Mouse (Mus musculus) limb, embryonic 14.5 days (tissue): ENCODE measurements around the gene Slc6a9. TPM values are rescaled to one million over a fixed set of nuclear protein-coding genes. Genes with fewer than 3 reads are reported as not detected.
A peak's percentile ranks its signal among the peaks of the same experiment; 100 is the strongest.

Source experiments
- ATAC-seq: fragments of 200-750 bp; cut with Nextera tagmentation; 2 replicates; pipeline ENCODE4 v1.8.0; 2017; ENCODE audit warnings: low read depth, moderate number of reproducible peaks, moderate TSS enrichment; ENCODE audit not compliant: low FRiP score
- DNase-seq: peaks from one replicate; pipeline ENCODE4 v3.0.0-alpha.2; 2015; ENCODE audit warnings: low spot score
- H3K27ac ChIP-seq: fragments of 300-500 bp; sonication (generic); replicated peaks from 2 replicates; pipeline ENCODE4 v1.5.1; 2014; ENCODE audit warnings: low read depth, mild to moderate bottlenecking, low read length, moderate library complexity, mixed read lengths
- H3K27me3 ChIP-seq: fragments of 300-500 bp; sonication (generic); 2 replicates; pipeline ENCODE4 v1.6.1; 2014; ENCODE audit warnings: low read length, mixed read lengths; ENCODE audit not compliant: control insufficient read depth, insufficient read depth
- H3K36me3 ChIP-seq: fragments of 300-500 bp; sonication (generic); 2 replicates; pipeline ENCODE4 v1.6.1; 2014; ENCODE audit warnings: mild to moderate bottlenecking, low read length, moderate library complexity, mixed read lengths; ENCODE audit not compliant: control insufficient read depth, insufficient read depth
- H3K4me1 ChIP-seq: fragments of 300-500 bp; sonication (generic); 2 replicates; pipeline ENCODE4 v1.6.1; 2014; ENCODE audit warnings: antibody characterized with exemption, low read length, mixed read lengths; ENCODE audit not compliant: control insufficient read depth, insufficient read depth
- H3K4me2 ChIP-seq: fragments of 300-500 bp; sonication (generic); replicated peaks from 2 replicates; pipeline ENCODE4 v1.6.1; 2014; ENCODE audit warnings: low read depth, mild to moderate bottlenecking, low read length, moderate library complexity; ENCODE audit not compliant: severe bottlenecking
- H3K4me3 ChIP-seq: fragments of 300-500 bp; sonication (generic); replicated peaks from 2 replicates; pipeline ENCODE4 v1.5.1; 2014; ENCODE audit warnings: low read length
- H3K9ac ChIP-seq: fragments of 300-500 bp; sonication (generic); 2 replicates; pipeline ENCODE4 v1.6.1; 2014; ENCODE audit warnings: mild to moderate bottlenecking, low read depth, low read length, moderate library complexity; ENCODE audit not compliant: severe bottlenecking
- H3K9me3 ChIP-seq: fragments of 300-500 bp; sonication (generic); 2 replicates; pipeline ENCODE4 v1.6.1; 2016; ENCODE audit warnings: low read length; ENCODE audit not compliant: control insufficient read depth
- POLR2A ChIP-seq: fragments of 200-500 bp; IDR thresholded peaks from 2 replicates; pipeline ENCODE4 v1.8.0; 2012; ENCODE audit warnings: inconsistent platforms, mild to moderate bottlenecking, moderate library complexity, borderline replicate concordance; ENCODE audit not compliant: insufficient read depth, insufficient read length; ENCODE audit errors: extremely low read depth
- WGBS: fragments of 180-500 bp; shearing (Covaris S2); extraction: QIAGEN DNeasy Blood & Tissue Kit; methylation state at CpG from one replicate; pipeline ENCODE4 v1.1.7; 2014; 5-methylcytosine and 5-hydroxymethylcytosine counted together
- polyA plus RNA-seq, 2 experiments: library from polyadenylated mRNA; depleted of rRNA in 1 of 2; stranded (reverse) in 1 of 2; unstranded in 1 of 2; fragments of >200 nt; fragmentation: Nextera tagmentation in 1 of 2; extraction: Ambion mirVana in 1 of 2; gene quantifications; 2 replicates each; pipeline versions ENCODE4 v1.2.1 to v1.2.3; 2012 to 2014

Slc6a9 gene
- polyA plus RNA-seq, 2 experiments: 9.7 to 30.1 TPM

DNA sequence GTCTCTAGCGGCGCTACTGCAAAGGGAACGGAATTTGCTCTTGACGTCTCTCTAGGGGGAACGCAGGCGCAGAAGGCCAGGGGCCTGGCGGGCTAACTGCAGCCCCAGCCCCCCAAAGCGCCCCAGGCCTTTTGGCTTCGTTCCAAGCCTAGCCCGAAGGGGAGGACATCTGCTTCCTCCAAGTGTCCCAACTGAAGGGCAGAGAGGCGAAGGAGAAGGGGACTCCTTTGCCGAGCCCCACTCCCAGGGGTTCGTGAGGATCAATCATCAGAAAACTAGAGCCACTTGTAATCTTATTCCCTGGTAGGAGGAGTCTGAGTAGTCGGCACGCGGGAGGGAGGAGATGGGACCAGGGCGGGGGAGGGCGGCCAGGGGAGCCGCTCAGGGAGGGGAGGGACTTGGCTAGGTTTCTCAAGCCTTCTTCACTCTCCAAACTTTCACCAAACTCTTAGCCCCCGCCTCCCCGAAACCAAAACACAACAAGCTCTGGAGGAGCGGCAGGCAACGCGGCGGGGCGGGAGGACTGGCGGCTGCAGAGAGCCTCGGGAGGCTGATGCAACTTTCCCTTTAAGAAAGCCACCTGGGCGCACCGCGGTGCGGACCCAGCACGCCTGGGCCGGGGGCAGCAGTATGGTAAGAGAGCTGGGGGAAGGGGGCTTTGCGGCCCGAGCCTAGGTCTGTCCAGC is 682 bp downstream of the Slc6a9 start:
- no peaks in the 10 kb centered on the region for H3K9me3 ChIP-seq
- WGBS: 2% methylated on average over 32 of the region's 36 CpGs
- peak overlapping the region; percentile 71 for H3K9ac ChIP-seq

DNA sequence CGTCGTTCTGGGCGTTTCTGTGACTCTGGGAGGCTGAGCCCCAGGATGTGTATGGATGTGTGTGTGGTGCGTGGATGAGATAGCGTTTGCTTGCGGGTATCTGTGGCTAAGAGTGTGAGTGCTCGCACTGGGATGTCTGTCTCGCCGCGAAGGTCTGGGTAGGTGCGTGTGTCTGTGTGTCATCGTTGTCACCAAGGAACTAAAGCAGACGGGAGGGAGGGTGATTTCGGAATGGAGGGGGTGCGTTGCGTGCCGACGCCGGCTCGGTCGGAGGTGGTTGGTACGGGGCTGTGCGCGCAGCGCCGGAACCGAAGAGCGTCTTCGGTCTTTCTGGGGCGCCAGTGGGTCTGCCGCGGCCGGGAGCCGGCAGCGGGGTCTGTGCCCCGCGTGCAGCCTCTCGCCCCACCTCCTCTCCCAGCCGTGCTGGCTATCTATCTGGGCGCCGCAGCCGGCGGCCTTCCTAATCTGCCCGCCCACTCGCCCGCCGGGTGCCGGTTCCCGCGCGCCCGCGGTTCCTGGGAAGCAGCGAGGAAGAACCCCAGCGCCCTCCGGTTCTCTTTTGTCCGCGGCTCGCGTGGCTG is 1.3 kb downstream of the Slc6a9 start:
- Histone ChIP-seq H3K9me3 (no peaks in the 10 kb centered on the region), H3K4me3 (peak overlapping the region; percentile 78), H3K4me1 (peaks cover 13% of the 10 kb centered on the region), H3K36me3 (0 out of 2 replicates have a peak, but pooled peaks cover 4% of the 10 kb centered on the region), H3K9ac (peak overlapping the region; percentile 71), H3K27me3 (no peaks in the 10 kb centered on the region), H3K4me2 (peak overlapping the region; percentile 80), H3K27ac (peak overlapping the region; percentile 87)
- peak; percentile 6 for DNase-seq
- ATAC-seq: peak; percentile 7
- 0% methylated on average over 46 of the region's 60 CpGs for WGBS
- TF ChIP-seq POLR2A: no peak

More for the DNA sequence above, 682 bp downstream of the Slc6a9 start:
- Histone ChIP-seq H3K4me1 (peaks cover 13% of the 10 kb centered on the region), H3K27ac (peak overlapping the region; percentile 87), H3K4me2 (peak overlapping the region; percentile 80), H3K36me3 (no peaks in the 10 kb centered on the region), H3K27me3 (no peaks in the 10 kb centered on the region), H3K4me3 (peak overlapping the region; percentile 78)
- peak; percentile 66 for ATAC-seq
- 0 out of 2 replicates have a peak, but pooled peaks have one; percentile 50 for TF ChIP-seq POLR2A
- DNase-seq: peak; percentile 91

DNA sequence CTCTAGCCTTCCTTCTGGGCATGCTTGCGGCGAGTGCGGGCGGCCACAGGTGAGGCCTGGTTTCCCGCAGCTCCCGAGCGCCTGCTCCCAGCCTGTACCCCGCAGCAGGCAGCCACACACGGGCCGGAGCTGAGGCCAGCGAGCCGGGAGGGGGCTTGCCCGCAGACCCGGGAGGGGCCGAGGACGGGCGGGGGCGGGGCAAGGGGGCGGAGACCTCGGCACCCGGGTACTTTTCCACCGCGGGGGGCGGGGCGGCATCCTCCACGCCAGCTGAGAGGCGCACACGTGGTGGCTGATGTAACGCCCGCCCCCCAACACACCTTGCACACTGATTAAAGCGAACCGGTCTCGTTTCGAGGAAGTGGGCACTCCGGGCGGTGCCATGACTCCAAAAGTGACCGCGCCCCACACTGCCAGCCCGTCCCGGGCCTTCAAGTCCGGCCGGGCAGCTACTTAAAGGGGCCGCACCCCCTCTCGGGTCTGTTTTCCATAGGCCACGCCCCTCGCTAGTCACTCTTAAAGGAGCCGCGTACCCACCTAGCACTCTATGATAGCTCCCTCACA is 2.0 kb downstream of the Slc6a9 start:
- TF ChIP-seq POLR2A: no peak
- peaks cover 13% of the 10 kb centered on the region for H3K4me1 ChIP-seq
- WGBS: under 1% methylated on average over 45 of the region's 48 CpGs
- peak; percentile 89 for DNase-seq
- ATAC-seq: peak; percentile 91
- peak overlapping the region; percentile 87 for H3K27ac ChIP-seq
- no peaks in the 10 kb centered on the region for H3K9me3 ChIP-seq
- H3K4me2 ChIP-seq: peak overlapping the region; percentile 80
- peak overlapping the region; percentile 78 for H3K4me3 ChIP-seq
- H3K36me3 ChIP-seq: 0 out of 2 replicates have a peak, but pooled peaks cover 4% of the 10 kb centered on the region
- peak overlapping the region; percentile 71 for H3K9ac ChIP-seq
- H3K27me3 ChIP-seq: no peaks in the 10 kb centered on the region

DNA sequence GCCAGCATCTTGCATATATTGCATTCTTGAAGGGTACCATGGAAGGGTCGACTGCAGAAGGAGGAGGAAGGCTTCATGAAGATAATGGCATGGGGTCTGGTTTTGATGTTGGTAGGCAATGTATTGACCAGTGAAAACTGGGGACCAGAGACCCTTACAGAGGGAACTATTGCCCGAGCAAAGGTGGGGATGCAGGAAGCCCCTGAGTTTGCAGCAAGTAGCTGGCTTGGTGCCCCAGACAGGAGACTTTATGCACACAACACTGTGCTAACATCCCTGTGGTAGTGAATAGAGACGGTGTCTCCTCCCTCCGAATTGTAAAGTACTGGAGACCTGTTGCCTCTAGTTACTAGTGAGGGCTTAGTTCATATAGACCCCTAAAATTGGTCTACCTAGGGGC is 3.0 kb downstream of the Slc6a9 start:
- H3K4me3 ChIP-seq: 0 out of 2 replicates have a peak overlapping the region, but pooled peaks have one; percentile 78
- H3K9ac ChIP-seq: no peak overlapping the region
- peaks cover 13% of the 10 kb centered on the region for H3K4me1 ChIP-seq
- H3K36me3 ChIP-seq: peaks cover 4% of the 10 kb centered on the region; the same call in 1 of the 2 replicates
- TF ChIP-seq POLR2A: no peak
- H3K9me3 ChIP-seq: no peaks in the 10 kb centered on the region
- H3K27ac ChIP-seq: no peak overlapping the region
- H3K4me2 ChIP-seq: no peak overlapping the region
- DNase-seq (no peak), ATAC-seq (no peak)
- WGBS: 78% methylated on average over 4 of the region's 4 CpGs
- no peaks in the 10 kb centered on the region for H3K27me3 ChIP-seq

DNA sequence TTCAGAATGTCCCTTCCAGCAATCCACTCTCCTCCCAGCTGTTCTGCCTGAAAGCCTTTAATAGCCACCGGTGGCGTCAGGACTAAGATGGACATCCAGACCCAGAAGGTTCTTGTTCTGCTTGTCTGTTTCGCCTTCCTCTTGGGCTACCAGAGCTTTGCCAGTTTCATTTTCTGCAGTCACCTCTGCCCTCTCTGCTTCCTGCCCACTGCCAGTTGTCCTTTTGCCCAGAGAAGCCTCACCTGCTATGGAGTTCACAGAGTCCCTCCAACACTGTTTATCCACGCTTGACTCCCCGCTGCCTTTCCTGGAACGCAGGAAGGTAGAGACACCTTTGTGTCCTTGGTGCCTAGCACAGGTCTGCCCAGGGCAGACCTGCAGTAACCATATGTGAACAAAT is 5.1 kb downstream of the Slc6a9 start:
- 72% methylated on average over 6 of the region's 6 CpGs for WGBS
- Histone ChIP-seq H3K4me2 (no peak overlapping the region), H3K9ac (no peak overlapping the region), H3K4me3 (no peak overlapping the region), H3K4me1 (peaks cover 11% of the 10 kb centered on the region), H3K36me3 (peaks cover 9% of the 10 kb centered on the region; the same call in 1 of the 2 replicates), H3K27ac (no peak overlapping the region), H3K9me3 (no peaks in the 10 kb centered on the region), H3K27me3 (no peaks in the 10 kb centered on the region)
- DNase-seq: no peak
- no peak for TF ChIP-seq POLR2A
- ATAC-seq: no peak
